Mouse (Mus musculus) thymus, adult 2 months (tissue): ENCODE measurements around the gene Hs6st3. TPM values are rescaled to one million over a fixed set of nuclear protein-coding genes. Genes with fewer than 3 reads are reported as not detected.

ENCODE experiments used
- DNase-seq: peaks from one replicate; pipeline ENCODE4 v3.0.0; 2021
- H3K27ac ChIP-seq: fragments of 200-500 bp; 2 replicates; pipeline ENCODE4 v1.5.1; 2012; ENCODE audit warnings: low read length, control low read depth; ENCODE audit not compliant: control insufficient read depth, insufficient read depth
- H3K27me3 ChIP-seq: fragments of 200-500 bp; 2 replicates; pipeline ENCODE4 v1.6.1; 2012; ENCODE audit warnings: mild to moderate bottlenecking, low read length, moderate library complexity, mixed read lengths; ENCODE audit not compliant: control insufficient read depth, insufficient read depth
- H3K36me3 ChIP-seq: fragments of 200-500 bp; 2 replicates; pipeline ENCODE4 v1.6.1; 2012; ENCODE audit warnings: mild to moderate bottlenecking, low read length, moderate library complexity; ENCODE audit not compliant: control insufficient read depth, insufficient read depth
- H3K4me1 ChIP-seq: fragments of 200-500 bp; replicated peaks from 2 replicates; pipeline ENCODE4 v1.6.1; 2012; ENCODE audit warnings: low read length; ENCODE audit not compliant: control insufficient read depth, insufficient read depth
- H3K4me3 ChIP-seq: fragments of 200-500 bp; 2 replicates; pipeline ENCODE4 v1.5.1; 2012; ENCODE audit warnings: mild to moderate bottlenecking, low read length, control low read depth, moderate library complexity; ENCODE audit not compliant: control insufficient read depth, insufficient read depth
- CTCF ChIP-seq: fragments of 200-500 bp; IDR thresholded peaks from 2 replicates; pipeline ENCODE4 v1.5.1; 2012; ENCODE audit warnings: mild to moderate bottlenecking, control low read depth, low read length, moderate library complexity, borderline replicate concordance; ENCODE audit not compliant: control insufficient read depth, poor library complexity, insufficient read depth; ENCODE audit errors: extremely low read depth
- POLR2A ChIP-seq: fragments of 200-500 bp; IDR thresholded peaks from 2 replicates; pipeline ENCODE4 v1.6.1; 2012; ENCODE audit warnings: mild to moderate bottlenecking, low read length, control low read depth, moderate library complexity; ENCODE audit not compliant: control insufficient read depth, poor library complexity, insufficient read depth; ENCODE audit errors: extremely low read depth
- WGBS: fragments of 180-500 bp; shearing (Covaris S2); methylation state at CpG from one replicate; pipeline ENCODE4 v1.1.7; 2018; 5-methylcytosine and 5-hydroxymethylcytosine counted together
- polyA plus RNA-seq: library from polyadenylated mRNA; depleted of rRNA; stranded (reverse); fragments of >200 nt; gene quantifications from 2 replicates; pipeline ENCODE4 v1.2.3, GENCODE M21; 2012

Gene Hs6st3
- polyA plus RNA-seq, 1 experiment: 0.05 TPM

DNA sequence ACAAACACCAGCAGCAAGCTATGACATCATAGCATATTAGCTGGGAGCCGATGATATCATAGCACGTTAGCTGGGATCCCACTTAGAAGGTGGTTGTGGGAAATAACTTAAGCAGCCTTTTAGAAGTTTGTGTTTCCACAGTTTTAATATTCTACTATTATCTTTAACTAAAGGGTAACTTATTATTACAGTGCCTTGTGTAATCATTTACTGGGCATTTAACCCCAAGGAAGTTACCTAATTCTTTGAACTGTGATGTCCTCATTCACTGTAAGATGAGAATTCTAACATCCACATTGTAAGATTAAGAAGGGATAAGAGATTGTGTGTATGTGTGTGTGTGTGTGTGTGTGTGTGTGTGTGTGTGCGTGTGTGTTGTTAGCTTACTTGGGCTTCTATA lies 697.9 kb downstream of the Hs6st3 start:
- no peaks in the 10 kb centered on the region for H3K27me3 ChIP-seq
- TF ChIP-seq CTCF (no peak), POLR2A (no peak)
- no peak overlapping the region for H3K27ac ChIP-seq
- H3K4me1 ChIP-seq: no peaks in the 10 kb centered on the region
- no peak overlapping the region for H3K4me3 ChIP-seq
- WGBS: 88% methylated on average over 3 of the region's 3 CpGs
- no peaks in the 10 kb centered on the region for H3K36me3 ChIP-seq
- DNase-seq: no peak

DNA sequence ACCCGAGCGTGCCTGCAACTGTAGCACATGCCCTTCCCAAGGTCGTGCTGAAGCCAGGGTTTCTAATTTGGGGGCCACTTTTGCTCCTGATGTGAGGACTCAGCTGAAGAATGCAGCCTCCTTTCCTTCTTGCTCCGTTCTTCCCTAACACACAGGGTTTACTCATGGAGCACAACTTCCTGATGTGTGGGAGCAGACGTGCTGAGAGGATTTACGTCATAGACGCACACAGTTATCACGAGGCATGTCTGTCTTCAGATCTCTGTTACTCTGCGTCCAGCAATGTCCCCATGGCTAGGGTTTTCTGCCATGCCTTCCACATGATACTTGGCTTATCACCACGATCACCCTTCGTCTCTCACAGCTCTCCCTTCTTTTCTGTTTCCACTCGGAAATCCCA lies 709.4 kb downstream of the Hs6st3 start:
- Histone ChIP-seq H3K27ac (no peak overlapping the region), H3K4me3 (no peak overlapping the region), H3K27me3 (no peaks in the 10 kb centered on the region), H3K36me3 (no peaks in the 10 kb centered on the region), H3K4me1 (no peaks in the 10 kb centered on the region)
- 82% methylated on average over 12 of the region's 12 CpGs for WGBS
- DNase-seq: no peak
- TF ChIP-seq POLR2A (no peak), CTCF (no peak)

DNA sequence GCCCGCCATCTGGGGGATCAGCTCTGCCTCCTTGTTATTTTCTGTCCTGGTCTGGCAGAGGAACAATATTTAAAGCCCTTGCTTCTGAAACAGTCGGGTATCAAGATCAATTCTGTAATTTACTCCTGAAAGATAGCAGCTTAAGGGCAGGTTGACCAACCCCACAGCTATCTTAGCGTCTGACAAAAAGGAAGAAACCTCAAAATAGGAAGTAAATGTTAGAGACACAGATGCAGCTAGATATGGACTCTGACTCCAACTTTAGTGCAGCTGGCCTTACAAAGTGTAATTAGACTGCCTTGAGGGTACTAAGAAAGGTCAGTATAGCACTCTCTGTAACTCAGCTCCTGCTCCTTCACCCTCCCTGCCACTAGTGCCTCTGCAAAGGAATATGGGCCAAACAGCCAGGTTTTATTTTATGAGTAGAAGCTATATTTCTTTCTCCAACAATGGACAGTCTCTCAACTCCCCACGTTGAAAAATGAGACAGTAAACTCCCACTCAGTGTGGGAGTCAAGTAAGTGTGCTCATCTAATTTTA lies 710.7 kb downstream of the Hs6st3 start:
- Histone ChIP-seq H3K27ac (no peak overlapping the region), H3K27me3 (no peaks in the 10 kb centered on the region), H3K36me3 (no peaks in the 10 kb centered on the region), H3K4me1 (no peaks in the 10 kb centered on the region), H3K4me3 (no peak overlapping the region)
- TF ChIP-seq CTCF: no peak
- 36% methylated on average over 4 of the region's 4 CpGs for WGBS
- no peak for DNase-seq

DNA sequence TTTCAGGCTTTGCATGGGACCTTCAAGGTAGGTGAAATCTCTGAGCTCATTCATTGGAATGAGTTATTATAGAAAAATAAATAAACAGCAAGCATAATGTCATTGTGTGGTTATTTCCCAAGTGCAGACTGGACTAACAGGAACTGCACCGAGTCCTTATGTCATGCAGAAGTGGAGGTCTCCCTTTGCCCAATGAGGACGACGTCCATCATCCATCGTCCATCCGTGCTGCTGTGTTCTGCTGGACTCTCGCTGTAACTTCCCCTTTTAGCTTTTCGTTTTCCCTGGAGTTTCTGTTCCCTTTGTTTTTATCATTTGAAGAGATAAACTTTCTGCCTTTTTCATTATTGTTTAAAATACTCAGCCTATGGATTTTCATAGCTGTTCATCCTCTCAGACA lies 711.2 kb downstream of the Hs6st3 start:
- DNase-seq: no peak
- no peaks in the 10 kb centered on the region for H3K27me3 ChIP-seq
- no peaks in the 10 kb centered on the region for H3K36me3 ChIP-seq
- H3K4me3 ChIP-seq: no peak overlapping the region
- TF ChIP-seq POLR2A: no peak
- TF ChIP-seq CTCF: no peak
- H3K4me1 ChIP-seq: no peaks in the 10 kb centered on the region
- H3K27ac ChIP-seq: no peak overlapping the region
- 74% methylated on average over 7 of the region's 7 CpGs for WGBS

DNA sequence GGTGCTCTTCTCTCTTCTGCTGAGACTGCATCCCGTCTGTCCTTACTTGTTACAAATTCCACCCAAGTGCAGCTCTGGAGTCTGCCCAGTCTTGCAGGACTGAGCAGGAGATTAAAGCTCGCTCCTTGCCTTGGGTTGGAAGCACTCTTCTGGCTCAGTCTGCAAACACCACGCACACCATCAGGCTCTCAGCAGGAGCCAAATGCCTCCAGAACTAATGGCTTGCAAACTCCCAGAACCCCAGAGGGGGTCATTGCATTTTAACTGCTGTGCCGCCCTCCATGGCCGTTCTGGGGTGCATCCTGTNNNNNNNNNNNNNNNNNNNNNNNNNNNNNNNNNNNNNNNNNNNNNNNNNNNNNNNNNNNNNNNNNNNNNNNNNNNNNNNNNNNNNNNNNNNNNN lies 714.0 kb downstream of the Hs6st3 start:
- no peaks in the 10 kb centered on the region for H3K27me3 ChIP-seq
- WGBS: 75% methylated on average over 5 of the region's 5 CpGs
- TF ChIP-seq POLR2A: no peak
- no peak for TF ChIP-seq CTCF

DNA sequence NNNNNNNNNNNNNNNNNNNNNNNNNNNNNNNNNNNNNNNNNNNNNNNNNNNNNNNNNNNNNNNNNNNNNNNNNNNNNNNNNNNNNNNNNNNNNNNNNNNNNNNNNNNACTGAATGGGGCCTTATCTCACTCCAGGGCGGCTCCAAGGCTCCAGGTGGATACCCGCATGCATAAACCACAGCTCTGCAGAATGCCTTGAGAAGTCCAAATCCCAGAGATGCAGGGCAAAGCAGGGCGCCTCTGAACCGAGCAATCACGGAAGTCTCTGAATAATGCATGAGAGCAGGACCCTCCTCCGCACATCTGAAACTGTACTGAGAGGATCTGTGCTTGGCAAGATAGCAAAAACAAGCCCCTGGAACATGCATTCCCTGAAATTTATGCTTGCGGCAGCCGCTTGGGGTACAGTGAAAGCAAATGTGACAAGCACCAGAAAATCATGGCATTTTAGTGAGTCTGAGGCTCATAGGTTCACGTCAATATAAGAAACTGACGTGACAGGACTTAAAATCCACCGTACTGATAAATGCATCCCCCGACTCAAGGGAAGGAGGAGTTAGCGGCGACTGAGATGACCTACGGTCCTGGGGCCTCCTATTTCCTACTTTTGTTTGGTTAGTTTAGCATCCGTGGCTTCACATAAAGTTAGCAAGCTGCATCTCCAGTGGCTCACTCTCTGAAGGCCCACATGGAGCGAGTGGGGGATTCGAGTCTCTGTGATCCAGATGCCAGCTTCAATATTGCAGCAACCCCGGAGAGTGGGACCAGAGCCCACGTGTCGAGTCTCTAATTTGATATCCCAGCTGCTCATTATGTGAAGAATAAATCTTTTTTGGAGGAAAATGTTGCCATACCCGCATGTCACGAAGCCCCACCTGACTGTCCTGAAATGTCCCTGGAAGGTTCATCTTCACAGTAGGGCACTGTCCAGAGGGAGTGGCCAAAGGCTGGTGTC lies 719.5 kb downstream of the Hs6st3 start:
- no peak overlapping the region for H3K4me3 ChIP-seq
- WGBS: 92% methylated on average over 23 of the region's 23 CpGs
- H3K27ac ChIP-seq: no peak overlapping the region
- H3K27me3 ChIP-seq: no peaks in the 10 kb centered on the region
- no peaks in the 10 kb centered on the region for H3K36me3 ChIP-seq
- no peak for TF ChIP-seq CTCF
- no peaks in the 10 kb centered on the region for H3K4me1 ChIP-seq
- no peak for DNase-seq

More for the DNA sequence above, 714.0 kb downstream of the Hs6st3 start:
- Histone ChIP-seq H3K4me1 (no peaks in the 10 kb centered on the region), H3K27ac (no peak overlapping the region), H3K36me3 (no peaks in the 10 kb centered on the region), H3K4me3 (no peak overlapping the region)
- DNase-seq: no peak

DNA sequence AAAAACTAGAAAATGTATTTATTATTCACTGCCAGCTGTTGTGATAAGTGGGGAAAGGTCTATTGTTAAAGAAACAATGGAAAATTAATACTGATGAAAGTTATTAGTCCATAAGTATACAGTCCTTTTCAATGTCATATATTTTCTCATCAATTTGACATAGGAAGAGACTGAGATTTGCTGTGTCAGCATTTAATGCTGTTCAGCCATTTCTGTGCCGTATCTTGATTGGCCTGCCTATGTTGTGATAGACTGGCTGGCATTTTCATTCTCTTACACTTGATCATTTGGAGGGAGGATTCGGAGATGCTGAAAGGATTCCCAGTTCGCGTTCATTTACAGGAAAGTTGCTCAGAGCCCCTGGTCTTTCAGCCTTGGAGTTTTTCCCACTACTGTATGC lies 735.5 kb downstream of the Hs6st3 start:
- H3K27me3 ChIP-seq: no peaks in the 10 kb centered on the region
- DNase-seq: no peak
- no peaks in the 10 kb centered on the region for H3K4me1 ChIP-seq
- no peak overlapping the region for H3K27ac ChIP-seq
- no peak overlapping the region for H3K4me3 ChIP-seq
- H3K36me3 ChIP-seq: no peaks in the 10 kb centered on the region
- 94% methylated on average over 4 of the region's 4 CpGs for WGBS
- no peak for TF ChIP-seq CTCF
- TF ChIP-seq POLR2A: no peak
